Mouse (Mus musculus) lung, embryonic 16.5 days (tissue): ENCODE measurements around the gene Trpc3. TPM values are rescaled to one million over a fixed set of nuclear protein-coding genes. Genes with fewer than 3 reads are reported as not detected.
"Not testable (repeated sequence)": the region's sequence is repeated elsewhere in the genome, so short reads cannot be mapped to it uniquely, and the experiment has no call there.

Source experiments
- ATAC-seq: fragments of 200-750 bp; cut with Nextera tagmentation; 2 replicates; pipeline ENCODE4 v1.8.0; 2017; ENCODE audit warnings: low read depth, mild to moderate bottlenecking, moderate library complexity
- H3K27ac ChIP-seq: fragments of 300-500 bp; sonication (generic); 2 replicates; pipeline ENCODE4 v1.5.1; 2014; ENCODE audit warnings: mild to moderate bottlenecking, control low read depth, low read length
- H3K27me3 ChIP-seq: fragments of 300-500 bp; sonication (generic); 2 replicates; pipeline ENCODE4 v1.6.1; 2014; ENCODE audit warnings: low read depth, low read length, mixed read lengths; ENCODE audit not compliant: control insufficient read depth, insufficient read depth
- H3K36me3 ChIP-seq: fragments of 300-500 bp; sonication (generic); 2 replicates; pipeline ENCODE4 v1.6.1; 2014; ENCODE audit warnings: low read length; ENCODE audit not compliant: control insufficient read depth, insufficient read depth
- H3K4me1 ChIP-seq: fragments of 300-500 bp; sonication (generic); replicated peaks from 2 replicates; pipeline ENCODE4 v1.6.1; 2014; ENCODE audit warnings: low read length, mixed read lengths; ENCODE audit not compliant: control insufficient read depth, insufficient read depth
- H3K4me2 ChIP-seq: fragments of 300-500 bp; sonication (generic); 2 replicates; pipeline ENCODE4 v1.6.1; 2014; ENCODE audit warnings: low read depth, low read length, control low read depth
- H3K4me3 ChIP-seq: fragments of 300-500 bp; sonication (generic); 2 replicates; pipeline ENCODE4 v1.5.1; 2014; ENCODE audit warnings: mild to moderate bottlenecking, low read length, control low read depth
- H3K9ac ChIP-seq: fragments of 300-500 bp; sonication (generic); 2 replicates; pipeline ENCODE4 v1.6.1; 2014; ENCODE audit warnings: low read length, control low read depth
- H3K9me3 ChIP-seq: fragments of 300-500 bp; sonication (generic); 2 replicates; pipeline ENCODE4 v1.6.1; 2016; ENCODE audit warnings: low read length; ENCODE audit not compliant: control insufficient read depth
- WGBS: fragments of 180-500 bp; shearing (Covaris S2); extraction: QIAGEN DNeasy Blood & Tissue Kit; methylation state at CpG from one replicate; pipeline ENCODE4 v1.1.7; 2014; 5-methylcytosine and 5-hydroxymethylcytosine counted together
- polyA plus RNA-seq: library from polyadenylated mRNA; unstranded; fragments of >200 nt; fragmentation: Nextera tagmentation; extraction: Ambion mirVana; gene quantifications from 2 replicates; pipeline ENCODE4 v1.2.1, GENCODE M21; 2015

Trpc3 gene
- polyA plus RNA-seq, 1 experiment from 2014 or later, result 1.6 TPM

- H3K4me1 ChIP-seq, result no peaks in the 10 kb centered on the region
- no peak overlapping the region for H3K4me3 ChIP-seq
- no peaks in the 10 kb centered on the region for H3K27me3 ChIP-seq
- no peak overlapping the region for H3K4me2 ChIP-seq
- H3K9me3 ChIP-seq, result no peaks in the 10 kb centered on the region
- no peak for ATAC-seq
- no peak overlapping the region for H3K27ac ChIP-seq
- H3K9ac ChIP-seq, result no peak overlapping the region
- 84% methylated on average over 6 of the region's 6 CpGs for WGBS
- no peaks in the 10 kb centered on the region for H3K36me3 ChIP-seq
Measured at GRCm38 (mm10) chr3:36667814-36668213, 22.2 kb downstream of the Trpc3 start.

DNA sequence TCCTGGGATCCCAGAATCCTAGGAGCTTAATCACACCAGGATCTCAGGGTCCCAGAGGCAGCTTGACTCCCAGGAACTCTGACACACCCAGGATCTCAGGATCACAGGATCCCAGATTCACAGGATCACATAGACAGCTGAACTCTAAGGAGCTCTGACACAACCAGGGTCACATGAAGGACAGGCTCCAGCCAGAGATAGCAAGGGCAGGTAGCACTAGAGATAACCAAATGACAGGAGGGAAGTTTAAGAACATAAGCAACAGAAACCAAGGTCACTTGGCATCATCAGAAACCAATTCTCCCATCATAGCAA is 44.8 kb downstream of the Trpc3 start:
- H3K9me3 ChIP-seq, H3K4me1 ChIP-seq, H3K27me3 ChIP-seq, H3K4me3 ChIP-seq, H3K27ac ChIP-seq, H3K9ac ChIP-seq, ATAC-seq, H3K4me2 ChIP-seq, H3K36me3 ChIP-seq: not testable (repeated sequence)

GRCm38 (mm10) chr3:36644554-36645244 is 45.3 kb downstream of the Trpc3 start:
- no peak overlapping the region for H3K27ac ChIP-seq
- H3K4me1 ChIP-seq, result no peaks in the 10 kb centered on the region
- no peaks in the 10 kb centered on the region for H3K9me3 ChIP-seq
- H3K4me2 ChIP-seq, result no peak overlapping the region
- WGBS, result 65% methylated on average over 3 of the region's 3 CpGs
- no peak for ATAC-seq
- no peak overlapping the region for H3K9ac ChIP-seq
- no peaks in the 10 kb centered on the region for H3K27me3 ChIP-seq
- H3K4me3 ChIP-seq, result no peak overlapping the region
- H3K36me3 ChIP-seq, result no peaks in the 10 kb centered on the region

- no peaks in the 10 kb centered on the region for H3K36me3 ChIP-seq
- no peak for ATAC-seq
- H3K9ac ChIP-seq, result no peak overlapping the region
- no peaks in the 10 kb centered on the region for H3K4me1 ChIP-seq
- no peaks in the 10 kb centered on the region for H3K27me3 ChIP-seq
- no peak overlapping the region for H3K27ac ChIP-seq
- WGBS, result 75% methylated on average over 3 of the region's 3 CpGs
- no peak overlapping the region for H3K4me3 ChIP-seq
- no peak overlapping the region for H3K4me2 ChIP-seq
- H3K9me3 ChIP-seq, result no peaks in the 10 kb centered on the region
Measured at GRCm38 (mm10) chr3:36643354-36643753, 46.6 kb downstream of the Trpc3 start.

DNA sequence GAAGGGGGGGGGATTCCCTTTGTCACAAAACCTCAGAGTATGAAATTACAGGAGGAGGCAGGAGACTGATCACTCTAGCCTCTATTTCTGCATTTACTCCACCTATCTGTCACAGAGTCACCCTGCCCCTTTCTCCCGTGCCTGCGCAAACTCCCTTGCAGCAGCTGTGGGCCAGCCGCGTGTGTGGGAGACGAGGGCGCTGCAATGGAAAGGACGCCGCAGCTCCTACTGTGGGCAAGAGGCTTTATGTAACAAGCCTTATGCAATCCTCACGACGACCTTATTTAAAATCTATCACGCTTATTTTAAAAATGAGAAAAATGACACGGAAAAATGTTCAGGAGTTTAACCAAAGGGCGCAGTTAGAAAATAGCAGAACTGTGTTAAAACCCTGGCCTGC is 47.2 kb downstream of the Trpc3 start:
- Histone ChIP-seq H3K4me1 (no peaks in the 10 kb centered on the region), H3K9me3 (no peaks in the 10 kb centered on the region), H3K27ac (no peak overlapping the region), H3K27me3 (no peaks in the 10 kb centered on the region), H3K4me3 (no peak overlapping the region), H3K36me3 (no peaks in the 10 kb centered on the region), H3K4me2 (no peak overlapping the region), H3K9ac (no peak overlapping the region)
- ATAC-seq, result no peak
- WGBS, result 66% methylated on average over 13 of the region's 13 CpGs

DNA sequence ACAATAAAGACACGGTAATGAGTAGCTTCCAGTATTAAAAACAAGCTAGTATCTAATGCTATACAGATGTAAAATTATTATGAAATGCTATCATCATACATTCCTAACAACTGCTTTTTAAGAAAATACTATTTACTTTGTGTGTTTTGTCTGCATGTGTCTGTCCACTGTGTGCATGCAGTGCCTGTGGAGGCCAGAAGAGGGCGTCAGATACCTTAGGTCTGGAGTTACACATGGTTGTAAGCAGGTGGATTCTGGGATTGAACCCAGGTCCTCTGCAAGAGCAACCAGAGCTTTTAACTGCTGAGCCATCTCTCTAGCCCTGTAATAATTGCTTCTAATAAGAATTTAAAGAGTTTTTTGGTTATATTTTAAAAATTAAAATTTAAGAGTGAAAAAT is 49.2 kb downstream of the Trpc3 start:
- Histone ChIP-seq H3K36me3 (no peaks in the 10 kb centered on the region), H3K4me2 (no peak overlapping the region), H3K9ac (no peak overlapping the region), H3K4me3 (no peak overlapping the region), H3K4me1 (no peaks in the 10 kb centered on the region), H3K27ac (no peak overlapping the region), H3K9me3 (no peaks in the 10 kb centered on the region), H3K27me3 (no peaks in the 10 kb centered on the region)
- no peak for ATAC-seq
- 52% methylated on average over 2 of the region's 2 CpGs for WGBS

DNA sequence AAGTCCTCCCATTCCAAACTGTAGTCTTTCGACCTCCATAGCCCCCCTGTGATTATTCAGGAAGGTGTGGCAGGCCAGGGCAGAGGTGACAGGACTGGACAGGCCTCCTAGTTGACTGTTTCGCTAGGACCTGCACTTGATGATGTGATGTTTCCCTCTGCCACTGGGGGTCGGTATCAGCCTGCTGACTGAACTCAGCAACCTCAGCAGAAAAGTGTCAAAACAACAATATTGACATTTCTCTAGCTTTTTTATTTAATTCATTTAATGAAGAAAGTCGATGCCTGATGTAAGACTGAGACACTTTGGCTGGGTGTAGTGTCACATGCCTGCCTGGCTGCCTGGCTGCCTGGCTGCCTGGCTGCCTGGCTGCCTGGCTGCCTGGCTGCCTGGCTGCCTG is 54.5 kb downstream of the Trpc3 start:
- Histone ChIP-seq H3K4me2 (no peak overlapping the region), H3K4me1 (no peaks in the 10 kb centered on the region), H3K4me3 (no peak overlapping the region), H3K27me3 (no peaks in the 10 kb centered on the region), H3K9me3 (no peaks in the 10 kb centered on the region), H3K27ac (no peak overlapping the region), H3K36me3 (no peaks in the 10 kb centered on the region), H3K9ac (no peak overlapping the region)
- ATAC-seq, result no peak
- WGBS, result 14% methylated on average over 4 of the region's 4 CpGs

GRCm38 (mm10) chr3:36626803-36627202 is 63.2 kb downstream of the Trpc3 start:
- Histone ChIP-seq H3K9ac (no peak overlapping the region), H3K4me1 (no peaks in the 10 kb centered on the region), H3K27ac (no peak overlapping the region), H3K4me2 (no peak overlapping the region), H3K27me3 (no peaks in the 10 kb centered on the region), H3K36me3 (no peaks in the 10 kb centered on the region), H3K4me3 (no peak overlapping the region), H3K9me3 (no peaks in the 10 kb centered on the region)
- WGBS, result 67% methylated on average over 2 of the region's 2 CpGs
- no peak for ATAC-seq

DNA sequence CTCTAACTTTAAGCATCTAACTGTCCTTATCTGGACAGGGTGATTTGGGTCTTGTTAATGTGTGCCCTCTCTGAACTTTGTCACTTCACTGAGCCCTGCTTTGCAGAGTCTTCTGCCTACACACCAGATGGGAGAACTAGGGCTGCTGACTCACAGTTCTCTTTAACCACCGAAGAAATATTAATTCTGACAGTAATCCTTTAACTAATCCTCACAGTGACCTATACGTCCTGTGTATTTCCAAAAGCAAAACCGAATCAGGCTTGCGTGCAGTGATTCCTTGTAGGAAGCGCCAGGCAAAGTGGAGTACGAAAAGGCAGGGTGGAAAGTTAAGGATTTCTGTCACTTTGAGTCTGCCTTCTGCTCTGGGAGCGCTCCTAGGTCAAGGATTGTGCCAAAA is 71.8 kb downstream of the Trpc3 start:
- Histone ChIP-seq H3K36me3 (no peaks in the 10 kb centered on the region), H3K27ac (no peak overlapping the region), H3K4me3 (no peak overlapping the region), H3K9ac (no peak overlapping the region), H3K9me3 (no peaks in the 10 kb centered on the region), H3K27me3 (no peaks in the 10 kb centered on the region), H3K4me1 (peaks cover 4% of the 10 kb centered on the region; the same call in 1 of the 2 replicates), H3K4me2 (no peak overlapping the region)
- 69% methylated on average over 7 of the region's 7 CpGs for WGBS
- ATAC-seq, result no peak

DNA sequence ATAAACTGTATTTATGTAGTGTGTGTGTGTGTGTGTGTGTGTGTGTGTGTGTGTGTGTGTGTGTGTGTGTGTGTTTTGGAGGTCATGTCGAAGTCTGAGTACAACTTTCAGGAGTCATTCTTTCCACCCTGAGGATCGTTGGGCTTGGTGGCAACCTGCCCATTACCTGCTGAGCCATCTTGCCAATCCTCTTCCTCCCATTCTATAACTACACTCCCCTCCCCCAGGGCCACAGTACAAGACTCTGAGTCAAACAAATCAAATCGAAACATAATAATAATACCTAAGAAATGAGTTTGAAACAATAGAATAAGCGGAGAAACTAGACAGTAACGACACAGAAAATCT is 76.1 kb downstream of the Trpc3 start:
- Histone ChIP-seq H3K9ac (no peak overlapping the region), H3K9me3 (no peaks in the 10 kb centered on the region), H3K4me2 (peak overlapping the region; percentile 78), H3K27me3 (no peaks in the 10 kb centered on the region), H3K27ac (no peak overlapping the region), H3K4me1 (peaks cover 6% of the 10 kb centered on the region; the same call in 1 of the 2 replicates), H3K36me3 (no peaks in the 10 kb centered on the region), H3K4me3 (no peak overlapping the region)
- 63% methylated on average over 5 of the region's 5 CpGs for WGBS
- no peak for ATAC-seq
